Mouse (Mus musculus) B cell, adult 2 months (primary cell): ENCODE results near the gene Tex14.
"Not testable (repeated sequence)": the region's sequence is repeated elsewhere in the genome, so short reads cannot be mapped to it uniquely, and the experiment has no call there.

ENCODE experiments used
- DNase-seq, 2 experiments: peaks; one replicate each; pipeline ENCODE4 v3.0.0; 2022

The Tex14 gene

DNA sequence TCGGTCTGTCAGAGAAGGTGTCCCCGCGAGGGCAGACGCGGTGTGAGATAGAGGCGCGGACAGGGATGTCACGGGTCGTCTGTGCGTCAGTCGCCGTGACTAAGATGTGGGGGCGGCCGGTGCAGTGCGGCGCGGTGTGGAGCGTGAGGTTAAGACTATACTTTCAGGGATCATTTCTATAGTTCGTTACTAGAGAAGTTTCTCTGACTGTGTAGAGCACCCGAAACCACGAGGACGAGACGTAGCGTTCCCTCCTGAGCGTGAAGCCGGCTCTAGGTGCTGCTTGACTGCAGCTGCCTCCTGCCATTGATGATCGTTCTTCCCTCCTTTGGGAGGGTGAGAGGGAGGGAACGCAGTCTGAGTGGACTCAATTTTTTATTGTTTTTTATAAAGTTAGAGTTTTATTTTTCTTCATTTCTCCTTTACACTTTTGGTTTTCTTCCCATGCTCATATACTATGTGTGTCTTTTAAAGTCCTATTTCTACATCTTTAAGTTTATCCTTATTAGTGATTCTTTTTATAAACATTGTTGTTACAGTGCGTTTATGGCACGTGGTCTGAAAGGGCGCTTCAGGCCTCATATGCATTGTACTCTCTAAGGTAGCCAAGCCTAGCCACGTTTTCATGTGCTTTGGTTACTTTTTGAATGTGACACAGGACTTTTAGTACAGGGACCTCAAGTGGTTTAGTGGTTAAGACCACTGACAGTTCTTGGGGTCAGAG lies 43.8 kb downstream of the Tex14 start:
- DNase-seq, result peak; percentile 63 to 69

- no peak for DNase-seq
Measured at GRCm38 (mm10) chr11:87449200-87449547, 44.3 kb downstream of the Tex14 start.

DNA sequence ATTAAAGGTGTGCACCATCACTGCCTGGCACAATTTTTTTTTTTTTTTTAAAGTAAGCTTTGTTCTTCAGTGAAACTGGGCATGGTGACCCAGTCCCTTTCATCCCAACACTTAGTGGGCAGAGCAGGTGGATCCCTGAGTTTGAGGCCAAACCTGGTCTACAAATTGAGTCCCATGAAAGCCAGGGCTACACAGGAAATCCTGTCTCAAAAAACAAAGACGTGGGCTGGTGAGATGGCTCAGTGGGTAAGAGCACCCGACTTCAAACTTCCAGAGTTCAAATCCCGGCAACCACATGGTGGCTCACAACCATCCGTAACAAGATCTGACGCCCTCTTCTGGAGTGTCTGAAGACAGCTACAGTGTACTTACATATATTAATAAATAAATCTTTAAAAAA lies 45.0 kb downstream of the Tex14 start:
- not testable (repeated sequence) for DNase-seq

GRCm38 (mm10) chr11:87452779-87453178 lies 47.9 kb downstream of the Tex14 start:
- not testable (repeated sequence) for DNase-seq

GRCm38 (mm10) chr11:87453216-87454034 lies 48.6 kb downstream of the Tex14 start:
- DNase-seq, result no peak

DNA sequence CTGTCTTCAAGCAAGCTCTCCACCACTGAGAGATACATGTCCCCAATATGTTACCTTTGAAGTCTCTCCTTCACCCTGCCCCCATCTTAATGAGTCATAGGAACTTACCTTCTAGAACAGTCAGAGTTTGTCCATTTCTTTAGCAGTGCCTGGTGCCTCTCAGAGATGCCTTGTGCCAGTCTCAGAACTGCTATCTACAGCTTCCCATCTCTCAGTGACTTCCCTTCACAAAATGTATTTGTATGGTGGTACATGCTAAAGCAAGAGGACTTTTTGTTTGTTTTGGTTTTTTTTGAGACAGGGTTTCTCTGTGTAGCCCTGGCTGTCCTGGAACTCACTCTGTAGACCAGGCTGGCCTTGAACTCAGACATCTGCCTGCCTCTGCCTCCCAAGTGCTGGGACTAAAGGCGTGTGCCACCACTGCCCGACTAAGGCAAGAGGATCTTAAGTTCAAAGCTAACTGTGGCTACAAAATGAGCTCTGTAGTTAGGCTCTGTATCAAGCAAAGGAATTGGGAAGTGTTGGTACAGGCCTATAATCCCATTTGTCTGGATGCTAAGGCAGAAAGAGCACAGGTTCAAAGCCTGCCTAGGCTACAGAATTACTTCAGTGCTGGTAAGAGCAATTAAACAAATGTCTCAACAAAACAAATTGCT lies 49.3 kb downstream of the Tex14 start:
- no peak for DNase-seq

GRCm38 (mm10) chr11:87455573-87455972 lies 50.7 kb downstream of the Tex14 start:
- no peak for DNase-seq

DNA sequence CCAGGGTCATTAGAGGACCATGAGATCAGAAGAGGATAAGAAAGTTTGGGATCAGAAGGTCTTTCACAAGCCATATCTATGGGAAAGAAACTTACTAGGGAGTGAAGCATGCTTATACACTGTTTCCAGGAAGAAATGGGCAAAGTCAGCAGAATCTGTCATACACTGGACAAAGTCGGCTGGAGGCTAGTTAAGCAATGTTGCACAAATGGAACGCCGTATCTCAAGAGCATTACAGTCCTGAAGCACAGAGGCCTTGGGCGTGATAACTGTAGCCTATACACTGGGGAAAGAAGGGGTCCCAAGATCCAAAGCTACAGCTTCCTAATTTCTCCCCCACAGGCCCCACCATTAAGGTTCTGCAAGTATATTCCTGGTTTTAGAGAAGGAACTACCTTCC lies 51.1 kb downstream of the Tex14 start:
- DNase-seq, result no peak

GRCm38 (mm10) chr11:87460566-87460965 lies 55.7 kb downstream of the Tex14 start:
- DNase-seq, result no peak

DNA sequence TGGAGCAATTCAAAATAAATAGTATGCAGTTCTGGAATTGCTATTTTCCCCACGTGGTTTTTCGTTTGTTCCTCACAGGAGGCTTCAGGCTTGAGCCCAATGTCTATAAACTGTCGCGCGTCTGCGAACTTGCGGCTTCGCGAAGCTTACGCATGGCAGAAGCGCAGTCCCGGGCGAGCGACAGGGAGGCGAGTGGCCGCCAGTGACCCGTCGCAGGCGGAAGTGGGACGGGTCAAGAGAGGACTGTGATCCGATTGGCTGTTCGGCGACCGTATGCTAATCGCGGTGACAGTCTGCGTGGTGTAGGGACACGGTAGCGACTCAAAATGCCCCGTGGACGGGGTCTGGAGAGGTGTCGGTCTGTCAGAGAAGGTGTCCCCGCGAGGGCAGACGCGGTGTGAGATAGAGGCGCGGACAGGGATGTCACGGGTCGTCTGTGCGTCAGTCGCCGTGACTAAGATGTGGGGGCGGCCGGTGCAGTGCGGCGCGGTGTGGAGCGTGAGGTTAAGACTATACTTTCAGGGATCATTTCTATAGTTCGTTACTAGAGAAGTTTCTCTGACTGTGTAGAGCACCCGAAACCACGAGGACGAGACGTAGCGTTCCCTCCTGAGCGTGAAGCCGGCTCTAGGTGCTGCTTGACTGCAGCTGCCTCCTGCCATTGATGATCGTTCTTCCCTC lies 57.1 kb downstream of the Tex14 start:
- DNase-seq, result peak; percentile 81 to 84

GRCm38 (mm10) chr11:87462461-87463242 lies 57.8 kb downstream of the Tex14 start:
- DNase-seq, result peak; percentile 73 to 76

DNA sequence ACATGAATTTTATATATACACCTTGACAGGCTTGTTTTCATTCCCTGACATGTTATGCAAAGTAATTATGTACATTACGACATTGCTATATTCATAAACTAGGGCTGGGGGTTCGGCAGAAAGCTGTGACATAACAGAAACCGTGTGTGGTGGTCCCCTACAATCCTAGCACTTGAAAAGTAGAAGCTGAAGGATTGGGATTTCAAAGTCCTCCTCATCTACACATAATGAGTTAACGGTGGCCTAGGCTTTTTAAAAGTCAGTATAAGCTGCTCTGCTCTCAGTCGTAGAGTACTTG lies 58.3 kb downstream of the Tex14 start:
- DNase-seq, result no peak

DNA sequence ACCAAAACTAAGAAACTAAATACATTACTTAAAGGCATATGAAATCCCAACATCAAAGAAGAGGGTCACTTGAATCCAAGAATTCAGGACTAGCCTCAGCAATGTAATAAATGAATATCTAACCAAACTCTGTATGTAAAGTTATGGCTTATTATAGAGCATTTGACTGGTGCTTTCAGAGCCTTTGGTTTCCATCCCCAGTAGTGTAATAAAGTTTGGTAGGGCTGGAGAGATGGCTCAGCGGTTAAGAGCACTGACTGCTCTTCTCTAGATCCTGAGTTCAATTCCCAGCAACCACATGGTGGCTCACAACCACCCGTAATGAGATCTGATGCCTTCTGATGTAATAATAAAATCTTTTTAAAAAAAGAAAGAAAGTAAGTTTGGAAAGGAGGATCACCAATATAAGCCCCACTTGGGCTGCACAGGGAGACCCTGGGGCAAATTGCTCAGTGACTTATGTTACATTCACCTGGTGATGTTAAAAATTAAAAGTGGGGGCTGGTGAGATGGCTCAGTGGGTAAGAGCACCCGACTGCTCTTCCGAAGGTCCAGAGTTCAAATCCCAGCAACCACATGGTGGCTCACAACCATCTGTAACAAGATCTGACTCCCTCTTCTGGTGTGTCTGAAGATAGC lies 59.0 kb downstream of the Tex14 start:
- not testable (repeated sequence) for DNase-seq

DNA sequence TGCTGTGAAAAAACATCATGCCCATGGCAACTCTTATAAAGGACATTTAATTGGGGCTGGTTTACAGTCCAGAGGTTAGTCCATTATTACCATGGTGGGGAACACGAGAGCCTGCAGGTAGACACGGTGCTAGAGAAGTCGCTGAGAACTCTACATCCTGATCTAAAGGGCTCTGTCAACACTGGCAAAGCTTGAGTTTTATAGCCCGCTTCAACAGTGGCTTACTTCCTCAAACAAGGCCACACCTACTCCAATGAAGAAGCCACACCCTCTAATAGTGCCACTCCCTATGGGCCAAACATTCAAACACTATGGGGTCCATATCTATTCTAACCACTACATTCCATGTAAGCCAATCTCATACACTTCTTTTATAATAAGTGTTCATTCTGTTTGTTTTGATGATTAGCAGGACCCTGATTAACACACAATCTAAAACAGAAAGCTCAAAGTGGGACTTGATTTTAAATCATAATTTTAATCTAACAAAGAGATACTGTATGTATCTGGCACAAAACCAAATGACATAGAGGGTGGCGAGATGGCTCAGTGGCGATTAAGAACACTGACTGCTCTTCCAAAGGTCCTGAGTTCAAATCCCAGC lies 61.2 kb downstream of the Tex14 start:
- DNase-seq, result peak; percentile 62 to 71

DNA sequence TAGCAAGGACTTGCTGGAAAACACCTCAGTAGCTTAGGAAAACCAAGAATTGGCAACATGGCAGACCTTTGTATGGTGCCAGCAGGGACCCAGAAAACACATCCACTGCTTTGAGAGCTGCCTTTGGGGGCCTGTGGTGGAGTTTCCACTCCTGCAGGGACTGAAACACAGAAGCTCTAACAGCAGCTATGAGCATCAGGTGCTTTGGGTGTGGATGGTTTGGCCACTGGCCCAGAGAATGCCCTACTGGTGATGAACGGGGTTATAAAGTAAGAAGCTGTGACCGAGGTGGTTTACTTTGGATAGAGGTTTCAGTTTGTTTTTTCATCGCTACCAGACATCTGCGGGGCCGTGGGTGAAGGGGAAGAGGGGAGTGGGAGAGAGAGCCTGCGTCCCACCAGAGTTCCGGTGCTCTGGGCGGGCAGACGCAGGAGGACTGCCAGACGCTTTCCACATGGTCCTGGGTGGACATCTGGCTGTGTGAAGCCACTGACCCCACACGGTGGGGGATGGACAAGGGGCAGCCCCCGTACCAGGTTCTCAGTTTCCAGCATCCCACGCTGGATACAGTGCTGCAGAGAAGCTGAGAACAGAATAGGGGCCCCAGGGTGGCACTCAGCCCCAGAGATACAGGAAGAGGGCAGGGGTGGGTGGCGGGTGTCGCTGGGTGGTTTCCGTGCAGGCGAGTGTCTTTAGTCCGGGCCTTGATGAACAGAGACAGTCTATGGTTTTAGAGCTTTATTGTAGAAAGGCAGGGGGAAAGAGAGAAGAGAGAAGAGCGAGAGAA lies 62.8 kb downstream of the Tex14 start:
- peak; percentile 61 to 64 for DNase-seq

GRCm38 (mm10) chr11:87468278-87468655 lies 63.4 kb downstream of the Tex14 start:
- DNase-seq, result no peak

DNA sequence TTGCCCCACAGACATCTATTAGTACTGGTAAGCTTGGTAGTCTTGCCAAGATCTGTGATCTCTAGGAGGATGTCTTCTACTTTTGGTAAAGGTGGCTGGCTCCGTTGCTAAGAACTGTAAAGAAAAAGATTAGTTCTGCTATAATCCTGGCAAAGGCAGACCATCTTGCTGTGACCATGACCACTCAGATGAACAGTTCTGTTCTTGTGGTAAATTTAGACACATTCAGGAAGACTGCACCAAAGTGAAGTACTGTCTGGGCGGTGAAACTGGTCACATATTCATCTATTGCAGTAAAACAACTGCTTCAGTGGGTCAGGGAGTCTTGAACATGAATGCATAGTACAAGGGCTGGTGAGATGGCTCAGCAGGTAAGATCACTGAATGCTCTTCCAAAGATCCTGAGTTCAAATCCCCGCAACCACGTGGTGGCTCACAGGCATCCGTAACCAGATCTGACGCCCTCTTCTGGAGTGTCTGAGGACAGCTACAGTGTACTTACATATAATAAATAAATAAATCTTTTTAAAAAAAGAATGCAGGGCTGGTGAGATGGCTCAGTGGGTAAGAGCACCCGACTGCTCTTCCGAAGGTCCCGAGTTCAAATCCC lies 63.9 kb downstream of the Tex14 start:
- no peak for DNase-seq

GRCm38 (mm10) chr11:87470807-87471698 lies 66.2 kb downstream of the Tex14 start:
- peak; percentile 72 to 76 for DNase-seq

DNA sequence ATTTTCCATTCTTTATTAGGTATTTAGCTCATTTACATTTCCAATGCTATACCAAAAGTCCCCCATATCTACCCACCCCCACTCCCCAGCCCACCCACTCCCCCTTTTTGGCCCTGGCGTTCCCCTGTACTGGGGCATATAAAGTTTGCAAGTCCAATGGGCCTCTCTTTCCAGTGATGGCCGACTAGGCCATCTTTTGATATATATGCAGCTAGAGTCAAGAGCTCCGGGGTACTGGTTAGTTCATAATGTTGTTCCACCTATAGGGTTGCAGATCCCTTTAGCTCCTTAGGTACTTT lies 66.8 kb downstream of the Tex14 start:
- DNase-seq, result not testable (repeated sequence)
